Mouse (Mus musculus) inflammation-experienced regulatory T-cells, adult 16 weeks (primary cell): Measurements from ENCODE around the gene Olfr921. TPM values are rescaled to one million over a fixed set of nuclear protein-coding genes. Genes with fewer than 3 reads are reported as not detected.

Experiments used
- polyA plus RNA-seq: library from polyadenylated mRNA; unstranded; fragments of 100-300 nt; shearing (Covaris generic); gene quantifications from one replicate; pipeline ENCODE4 v1.2.1, GENCODE M21; 2017

The Olfr921 gene
- not detected for polyA plus RNA-seq

DNA sequence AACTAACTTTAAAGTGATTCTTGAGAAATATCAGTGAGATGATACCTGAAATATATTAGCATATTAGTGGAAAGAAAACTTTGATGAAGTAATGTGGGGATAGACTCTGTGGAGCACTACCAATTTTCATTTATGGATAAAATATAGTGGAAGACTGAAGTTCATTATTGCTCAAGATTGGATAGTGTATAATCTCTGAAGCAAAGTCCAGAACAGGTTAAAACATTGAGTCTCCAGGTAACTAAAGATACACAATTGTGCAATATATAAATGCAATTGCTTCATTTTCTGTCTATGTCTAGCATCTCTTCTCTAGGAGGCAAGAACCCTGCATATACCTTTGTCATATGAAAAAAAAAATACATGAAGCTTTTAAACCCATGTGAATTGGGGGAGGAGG is at the start of gene Olfr921:
Gene Olfr921, plus strand, starts transcription at position 301 of the 400 bp plus-strand sequence.

DNA sequence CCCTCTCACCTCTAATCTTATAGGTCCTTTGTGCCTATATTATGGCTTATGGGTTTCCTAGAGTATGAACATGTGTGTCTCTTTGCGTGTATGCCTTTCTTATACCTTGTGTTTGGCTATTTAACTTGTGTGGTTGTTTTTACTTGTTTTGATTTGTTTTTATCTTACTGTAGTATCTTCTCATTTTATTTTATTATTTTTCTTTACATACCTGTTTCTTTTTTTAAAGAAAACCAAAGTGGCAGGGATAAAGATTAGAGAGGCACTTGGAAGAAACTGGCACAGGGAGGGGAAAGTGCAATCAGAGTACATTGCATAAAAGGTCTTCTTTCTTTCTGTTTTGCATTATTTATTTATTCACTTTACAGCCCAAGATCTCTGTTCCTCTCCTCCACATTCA is 20.9 kb upstream of the Olfr921 start, which contains the start of gene Olfr920:
Gene Olfr920, plus strand, starts transcription at position 301 of the 400 bp plus-strand sequence.

GRCm38 (mm10) chr9:38814314-38814713 is 41.4 kb downstream of the Olfr921 start, which contains the start of gene Olfr922:
Gene Olfr922, plus strand, starts transcription at chr9:38814614.

DNA sequence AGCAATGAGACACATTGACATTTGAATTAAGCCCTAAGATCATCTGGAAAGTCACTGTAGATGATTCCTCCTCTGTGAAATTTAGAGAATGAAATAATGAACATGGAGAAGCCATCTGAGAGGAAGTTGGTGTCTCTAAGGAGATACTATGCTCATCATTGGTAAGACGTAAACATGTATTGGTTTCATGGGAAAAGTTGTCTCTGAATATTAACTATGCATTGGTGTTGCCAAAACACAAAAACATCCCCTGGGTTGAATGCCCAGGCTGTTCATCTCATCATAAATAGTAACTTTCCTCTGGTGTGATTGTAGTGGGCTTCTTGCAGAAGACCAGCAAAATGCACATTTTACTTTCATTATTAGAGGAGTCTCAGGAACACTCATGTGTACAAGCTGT is 53.4 kb downstream of the Olfr921 start, which contains the start of gene Olfr923:
Gene Olfr923, plus strand, starts transcription at position 301 of the 400 bp plus-strand sequence.

Other genes with a start within 250 kb of the Olfr921 start
- not detected for gene Olfr910, start 235.2 kb upstream of the Olfr921 start, polyA plus RNA-seq
- 0.09 TPM for gene Olfr912, start 192.9 kb upstream of the Olfr921 start, polyA plus RNA-seq
- not detected for gene Olfr913, start 180.3 kb upstream of the Olfr921 start, polyA plus RNA-seq
- gene Olfr914, start 168.0 kb upstream of the Olfr921 start, polyA plus RNA-seq = not detected
- gene Olfr916, start 113.2 kb upstream of the Olfr921 start, polyA plus RNA-seq = not detected
- not detected for gene Olfr917, start 107.2 kb upstream of the Olfr921 start, polyA plus RNA-seq
- gene Olfr918, start 98.5 kb upstream of the Olfr921 start, polyA plus RNA-seq = not detected
- not detected for gene Olfr919, start 69.4 kb upstream of the Olfr921 start, polyA plus RNA-seq
- 58.3 TPM for gene Vwa5a, start 54.8 kb upstream of the Olfr921 start, polyA plus RNA-seq
- 0.10 TPM for gene Olfr920, start 20.8 kb upstream of the Olfr921 start, polyA plus RNA-seq
- gene Olfr922, start 41.5 kb downstream of the Olfr921 start, polyA plus RNA-seq = not detected
- gene Olfr923, start 53.5 kb downstream of the Olfr921 start, polyA plus RNA-seq = not detected
- not detected for gene Olfr924, start 71.4 kb downstream of the Olfr921 start, polyA plus RNA-seq
- not detected for gene Olfr26, start 82.0 kb downstream of the Olfr921 start, polyA plus RNA-seq
- not detected for gene Olfr926, start 104.1 kb downstream of the Olfr921 start, polyA plus RNA-seq
- gene Olfr930, start 156.7 kb downstream of the Olfr921 start, polyA plus RNA-seq = not detected
- gene Olfr933, start 199.2 kb downstream of the Olfr921 start, polyA plus RNA-seq = not detected
- gene Olfr934, start 215.2 kb downstream of the Olfr921 start, polyA plus RNA-seq = not detected
- gene Olfr935, start 226.6 kb downstream of the Olfr921 start, polyA plus RNA-seq = not detected